Mouse (Mus musculus): Measurements from ENCODE around the gene Gm49601. TPM values are rescaled to one million over a fixed set of nuclear protein-coding genes. Genes with fewer than 3 reads are reported as not detected.
A peak's percentile ranks its signal among the peaks of the same experiment; 100 is the strongest.

Gene Gm49601
- 2.3 and 2.4 TPM in 2 replicates for polyA plus RNA-seq (2016; fragmentation: Nextera tagmentation; extraction: Ambion mirVana)

DNA sequence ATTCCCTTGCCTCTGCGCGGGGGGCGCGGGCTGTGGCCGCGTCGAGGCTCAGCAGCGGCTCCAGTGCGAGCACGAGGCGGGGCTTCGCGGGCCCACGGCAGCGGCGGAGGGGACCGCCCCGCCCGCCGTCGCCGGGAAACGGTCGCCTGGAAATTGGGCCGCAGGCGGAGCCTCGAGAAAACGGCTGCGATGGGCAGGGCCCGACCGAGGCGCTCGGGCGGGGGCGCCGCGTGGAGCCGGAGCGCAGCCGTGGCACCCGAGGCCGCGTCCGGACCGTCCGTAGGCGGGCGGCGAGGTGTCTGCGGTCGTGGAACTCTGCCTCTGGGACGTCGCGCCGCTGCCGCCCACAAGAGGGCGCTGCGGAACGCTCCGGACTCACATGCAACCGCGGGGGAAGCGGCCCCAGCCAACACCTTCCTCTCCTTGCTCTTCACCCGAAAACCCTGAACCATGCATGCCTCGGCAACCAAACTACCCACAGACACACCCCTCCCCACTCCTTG is at the start of gene Gm49601:
Gene Gm49601, minus strand, starts transcription at position 52 of the 503 bp plus-strand sequence.
- under 1% methylated on average over 65 of the region's 65 CpGs for WGBS
- H3K4me1 ChIP-seq = peaks cover 58% of the 10 kb centered on the region

GRCm38 (mm10) chr16:18673005-18673404 is 46.8 kb upstream of the Gm49601 start:
- Histone ChIP-seq H3K9me3 (no peaks in the 10 kb centered on the region), H3K4me3 (no peak overlapping the region), H3K4me1 (no peaks in the 10 kb centered on the region), H3K27ac (no peak overlapping the region), H3K36me3 (replicated peaks) (no peaks in the 10 kb centered on the region), H3K27me3 (ENCODE audit: poor library complexity, severe bottlenecking) (no peaks in the 10 kb centered on the region)
- no peak for DNase-seq (ENCODE audit: extremely low spot score, low spot score)
- WGBS = 86% methylated on average over 3 of the region's 3 CpGs

More for the DNA sequence above, at the start of gene Gm49601:
- peak within 1 kb of the TSS; percentile 63 for H3K27ac ChIP-seq
- H3K4me3 ChIP-seq = peak within 1 kb of the TSS; percentile 61
- peaks cover 31% of the 10 kb centered on the region for H3K36me3 ChIP-seq (replicated peaks)
- peak; percentile 83 for DNase-seq (ENCODE audit: extremely low spot score, low spot score)
- peaks cover 95% of the 10 kb centered on the region for H3K27me3 ChIP-seq (ENCODE audit: poor library complexity, severe bottlenecking)
- H3K9me3 ChIP-seq = no peaks in the 10 kb centered on the region

DNA sequence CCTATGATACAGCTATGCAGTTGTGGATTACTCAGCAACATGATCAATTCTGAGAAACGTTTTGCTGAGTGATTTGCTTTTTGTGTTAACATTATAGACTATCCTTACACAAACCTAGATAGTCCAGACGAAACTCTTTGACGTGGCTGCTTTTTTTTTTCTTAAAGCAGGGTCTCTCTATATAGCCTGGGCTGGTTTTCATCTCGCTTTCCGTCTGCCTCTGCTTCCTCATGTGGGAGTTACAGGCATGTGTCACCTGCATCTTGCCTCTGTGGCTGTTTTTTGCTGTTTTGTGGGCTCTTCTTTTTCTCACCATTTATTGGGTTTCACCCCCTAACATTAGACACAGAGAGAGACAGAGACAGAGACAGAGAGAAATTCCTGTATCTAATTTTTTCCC is 45.8 kb upstream of the Gm49601 start:
- H3K9me3 ChIP-seq = no peaks in the 10 kb centered on the region
- WGBS = 82% methylated on average over 5 of the region's 5 CpGs
- H3K4me3 ChIP-seq = no peak overlapping the region
- no peaks in the 10 kb centered on the region for H3K4me1 ChIP-seq
- H3K27ac ChIP-seq = no peak overlapping the region
- H3K27me3 ChIP-seq (ENCODE audit: poor library complexity, severe bottlenecking) = no peaks in the 10 kb centered on the region
- no peaks in the 10 kb centered on the region for H3K36me3 ChIP-seq (replicated peaks)
- no peak for DNase-seq (ENCODE audit: extremely low spot score, low spot score)

DNA sequence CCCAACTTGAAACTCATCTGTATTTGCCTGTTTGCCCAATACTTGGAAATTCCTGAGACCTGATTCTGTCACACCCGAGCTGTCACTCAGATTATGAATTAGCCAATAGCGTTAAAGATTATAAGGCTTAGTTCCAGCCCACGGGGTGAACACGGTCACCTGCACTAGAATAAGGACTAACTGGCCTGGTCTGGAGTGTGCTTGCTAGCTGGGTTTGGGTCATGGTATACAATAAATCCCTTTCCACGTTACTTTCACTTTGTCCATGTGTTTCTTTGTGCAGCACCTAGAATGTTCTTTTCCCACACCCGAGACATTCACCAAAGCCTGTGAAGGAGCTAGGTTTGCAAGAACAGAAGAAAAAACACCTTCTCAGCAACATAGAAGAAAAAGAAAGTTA is 43.7 kb upstream of the Gm49601 start:
- 72% methylated on average over 6 of the region's 6 CpGs for WGBS
- no peak overlapping the region for H3K4me3 ChIP-seq

GRCm38 (mm10) chr16:18658597-18658996 is 32.4 kb upstream of the Gm49601 start:
- no peak overlapping the region for H3K4me3 ChIP-seq
- peaks cover 5% of the 10 kb centered on the region; the same call in 1 of the 2 replicates for H3K4me1 ChIP-seq
- no peaks in the 10 kb centered on the region for H3K9me3 ChIP-seq
- WGBS = 86% methylated on average over 4 of the region's 4 CpGs
- H3K36me3 ChIP-seq (replicated peaks) = no peaks in the 10 kb centered on the region
- H3K27ac ChIP-seq = no peak overlapping the region
- DNase-seq (ENCODE audit: extremely low spot score, low spot score) = no peak
- no peaks in the 10 kb centered on the region for H3K27me3 ChIP-seq (ENCODE audit: poor library complexity, severe bottlenecking)

More for the DNA sequence above, 43.7 kb upstream of the Gm49601 start:
- no peak for DNase-seq (ENCODE audit: extremely low spot score, low spot score)
- Histone ChIP-seq H3K36me3 (replicated peaks) (no peaks in the 10 kb centered on the region), H3K27ac (no peak overlapping the region), H3K9me3 (no peaks in the 10 kb centered on the region), H3K4me1 (no peaks in the 10 kb centered on the region), H3K27me3 (ENCODE audit: poor library complexity, severe bottlenecking) (no peaks in the 10 kb centered on the region)

GRCm38 (mm10) chr16:18655372-18656098 is 29.3 kb upstream of the Gm49601 start:
- no peak for DNase-seq (ENCODE audit: extremely low spot score, low spot score)
- Histone ChIP-seq H3K27me3 (ENCODE audit: poor library complexity, severe bottlenecking) (no peaks in the 10 kb centered on the region), H3K36me3 (replicated peaks) (no peaks in the 10 kb centered on the region), H3K4me1 (peaks cover 5% of the 10 kb centered on the region; the same call in 1 of the 2 replicates), H3K9me3 (peaks cover 6% of the 10 kb centered on the region; the same call in 1 of the 2 replicates), H3K4me3 (no peak overlapping the region), H3K27ac (no peak overlapping the region)
- 66% methylated on average over 5 of the region's 5 CpGs for WGBS

- Histone ChIP-seq H3K4me3 (no peak overlapping the region), H3K27me3 (ENCODE audit: poor library complexity, severe bottlenecking) (no peaks in the 10 kb centered on the region), H3K4me1 (peaks cover 5% of the 10 kb centered on the region; the same call in 1 of the 2 replicates), H3K9me3 (peaks cover 6% of the 10 kb centered on the region; the same call in 1 of the 2 replicates), H3K36me3 (replicated peaks) (no peaks in the 10 kb centered on the region), H3K27ac (no peak overlapping the region)
- 91% methylated on average over 6 of the region's 6 CpGs for WGBS
- no peak for DNase-seq (ENCODE audit: extremely low spot score, low spot score)
These were observed 27.3 kb upstream of the Gm49601 start for GRCm38 (mm10) chr16:18653290-18654160.

DNA sequence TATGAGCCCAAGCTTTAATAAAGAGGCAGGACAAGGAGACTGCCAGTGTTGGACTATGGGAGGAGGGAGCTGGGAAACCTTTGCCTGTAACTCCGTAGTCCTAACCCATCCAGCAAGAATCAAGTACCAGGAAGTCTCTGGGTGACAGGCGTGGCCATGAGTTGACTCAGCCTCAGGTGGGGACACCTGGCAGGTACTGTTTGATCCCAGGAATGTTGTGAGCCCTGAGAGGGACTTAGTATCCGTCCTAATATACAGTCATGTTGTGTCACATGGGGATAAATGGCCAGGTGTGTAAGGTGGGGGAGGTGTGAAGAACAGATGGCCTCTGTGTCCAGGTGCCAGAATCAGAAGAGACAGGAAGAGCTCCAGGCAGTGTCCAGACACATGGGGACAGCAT is 22.9 kb upstream of the Gm49601 start:
- Histone ChIP-seq H3K4me3 (no peak overlapping the region), H3K36me3 (replicated peaks) (no peaks in the 10 kb centered on the region), H3K4me1 (peaks cover 6% of the 10 kb centered on the region; the same call in 1 of the 2 replicates), H3K27me3 (ENCODE audit: poor library complexity, severe bottlenecking) (no peaks in the 10 kb centered on the region), H3K27ac (no peak overlapping the region), H3K9me3 (peaks cover 10% of the 10 kb centered on the region; the same call in 1 of the 2 replicates)
- DNase-seq (ENCODE audit: extremely low spot score, low spot score) = no peak
- WGBS = 78% methylated on average over 3 of the region's 3 CpGs

GRCm38 (mm10) chr16:18645329-18645728 is 19.1 kb upstream of the Gm49601 start:
- no peaks in the 10 kb centered on the region for H3K27me3 ChIP-seq (ENCODE audit: poor library complexity, severe bottlenecking)
- H3K4me1 ChIP-seq = peaks cover 6% of the 10 kb centered on the region; the same call in 1 of the 2 replicates
- no peak overlapping the region for H3K4me3 ChIP-seq
- WGBS = 73% methylated on average over 6 of the region's 6 CpGs
- DNase-seq (ENCODE audit: extremely low spot score, low spot score) = no peak
- H3K36me3 ChIP-seq (replicated peaks) = no peaks in the 10 kb centered on the region
- H3K9me3 ChIP-seq = peaks cover 4% of the 10 kb centered on the region; the same call in 1 of the 2 replicates
- H3K27ac ChIP-seq = no peak overlapping the region

GRCm38 (mm10) chr16:18644485-18644884 is 18.3 kb upstream of the Gm49601 start:
- H3K27me3 ChIP-seq (ENCODE audit: poor library complexity, severe bottlenecking) = no peaks in the 10 kb centered on the region
- no peak overlapping the region for H3K27ac ChIP-seq
- no peak for DNase-seq (ENCODE audit: extremely low spot score, low spot score)
- H3K36me3 ChIP-seq (replicated peaks) = no peaks in the 10 kb centered on the region
- 83% methylated on average over 4 of the region's 4 CpGs for WGBS
- no peak overlapping the region for H3K4me3 ChIP-seq
- peaks cover 4% of the 10 kb centered on the region; the same call in 1 of the 2 replicates for H3K9me3 ChIP-seq
- H3K4me1 ChIP-seq = peaks cover 6% of the 10 kb centered on the region; the same call in 1 of the 2 replicates

DNA sequence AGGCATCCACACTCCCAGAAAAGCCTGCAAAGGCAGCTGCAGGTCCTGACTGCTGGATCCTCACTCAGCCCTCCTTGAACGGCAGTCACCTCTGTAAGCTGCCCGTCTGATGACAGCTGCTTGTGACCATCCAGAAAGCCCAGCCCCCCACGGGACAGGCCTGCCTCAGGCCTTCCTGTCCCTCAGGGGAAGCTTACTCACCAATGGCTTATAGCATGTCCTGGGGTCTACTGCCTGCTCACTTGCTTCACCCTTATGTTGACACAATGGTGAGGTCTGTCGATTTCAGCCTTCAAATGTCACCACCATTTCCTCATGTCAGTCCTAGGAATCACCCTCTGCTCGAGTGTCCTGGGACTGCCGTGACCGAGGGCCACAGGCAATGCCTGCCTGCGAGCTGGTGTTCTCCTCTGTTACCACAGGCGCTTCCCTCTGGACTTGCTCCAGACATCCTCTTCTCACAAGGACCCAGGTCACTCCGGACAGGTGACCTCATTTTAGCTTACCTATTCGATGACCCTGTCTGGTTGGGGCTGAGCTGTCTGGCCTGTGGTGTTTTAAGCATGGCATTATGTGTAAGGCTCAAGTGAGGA is 17.3 kb upstream of the Gm49601 start:
- Histone ChIP-seq H3K4me3 (no peak overlapping the region), H3K36me3 (replicated peaks) (no peaks in the 10 kb centered on the region), H3K27ac (no peak overlapping the region), H3K27me3 (ENCODE audit: poor library complexity, severe bottlenecking) (no peaks in the 10 kb centered on the region), H3K4me1 (peaks cover 6% of the 10 kb centered on the region; the same call in 1 of the 2 replicates), H3K9me3 (peaks cover 4% of the 10 kb centered on the region; the same call in 1 of the 2 replicates)
- no peak for DNase-seq (ENCODE audit: extremely low spot score, low spot score)
- WGBS = 78% methylated on average over 11 of the region's 11 CpGs

DNA sequence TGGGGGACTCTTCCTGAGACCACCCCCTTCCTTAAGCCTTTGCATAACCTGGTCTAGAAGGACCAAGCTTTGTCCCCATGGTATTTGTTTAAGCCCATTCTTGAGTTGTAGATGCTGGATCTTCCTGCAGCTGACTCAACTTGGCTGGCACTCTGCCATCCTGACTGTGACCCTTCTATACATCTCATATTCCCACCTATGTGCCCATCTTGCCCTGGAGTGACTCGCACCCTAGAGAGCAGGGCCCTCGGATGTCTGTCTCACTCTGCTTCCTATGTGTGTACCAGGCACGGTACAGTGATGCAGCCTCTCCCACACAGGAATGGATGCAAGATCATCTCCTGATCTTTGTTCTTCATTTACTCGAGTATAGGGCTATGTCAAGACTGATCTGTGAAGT is 16.7 kb upstream of the Gm49601 start:
- Histone ChIP-seq H3K36me3 (replicated peaks) (no peaks in the 10 kb centered on the region), H3K4me3 (no peak overlapping the region), H3K27ac (no peak overlapping the region), H3K4me1 (peaks cover 6% of the 10 kb centered on the region; the same call in 1 of the 2 replicates), H3K9me3 (no peaks in the 10 kb centered on the region), H3K27me3 (ENCODE audit: poor library complexity, severe bottlenecking) (no peaks in the 10 kb centered on the region)
- WGBS = 82% methylated on average over 4 of the region's 4 CpGs
- no peak for DNase-seq (ENCODE audit: extremely low spot score, low spot score)

All from forebrain, embryonic 10.5 days (tissue).